Mouse (Mus musculus) kidney, postnatal 0 days (tissue): ENCODE measurements at regions not wholly inside any gene's neighbourhood (a gene's known extent, or its start where the extent isn't known, plus 50 kb on each side); places are given as distances from the start of the nearest gene placed in this dataset.

ENCODE experiments used
- ATAC-seq: fragments of 200-750 bp; cut with Nextera tagmentation; replicated peaks from 2 replicates; pipeline ENCODE4 v1.8.0; 2017; ENCODE audit warnings: low read depth, moderate number of reproducible peaks, moderate TSS enrichment, moderate library complexity; ENCODE audit not compliant: low FRiP score
- DNase-seq: peaks from one replicate; pipeline ENCODE4 v3.0.0-alpha.2; 2016; ENCODE audit warnings: low spot score
- H3K27ac ChIP-seq: fragments of 300-500 bp; sonication (generic); 2 replicates; pipeline ENCODE4 v1.5.1; 2014; ENCODE audit warnings: mild to moderate bottlenecking
- H3K27me3 ChIP-seq: fragments of 300-500 bp; sonication (generic); 2 replicates; pipeline ENCODE4 v1.6.1; 2014; ENCODE audit warnings: low read length, mixed read lengths; ENCODE audit not compliant: insufficient read depth
- H3K36me3 ChIP-seq: fragments of 300-500 bp; sonication (generic); 2 replicates; pipeline ENCODE4 v1.6.1; 2014; ENCODE audit warnings: low read length, mixed read lengths; ENCODE audit not compliant: insufficient read depth
- H3K4me1 ChIP-seq: fragments of 300-500 bp; sonication (generic); replicated peaks from 2 replicates; pipeline ENCODE4 v1.6.1; 2014; ENCODE audit warnings: antibody characterized with exemption, low read length, mixed read lengths; ENCODE audit not compliant: insufficient read depth
- H3K4me2 ChIP-seq: fragments of 300-500 bp; sonication (generic); 2 replicates; pipeline ENCODE4 v1.6.1; 2014; ENCODE audit warnings: mild to moderate bottlenecking, low read length, moderate library complexity, mixed read lengths
- H3K4me3 ChIP-seq: fragments of 300-500 bp; sonication (generic); replicated peaks from 2 replicates; pipeline ENCODE4 v1.5.1; 2014; ENCODE audit warnings: low read depth, low read length
- H3K9ac ChIP-seq: fragments of 300-500 bp; sonication (generic); 2 replicates; pipeline ENCODE4 v1.6.1; 2014; ENCODE audit warnings: low read depth, low read length
- H3K9me3 ChIP-seq: fragments of 300-500 bp; sonication (generic); replicated peaks from 2 replicates; pipeline ENCODE4 v1.6.1; 2016; ENCODE audit warnings: low read length, inconsistent platforms, mixed read lengths
- CTCF ChIP-seq: IDR thresholded peaks from 2 replicates; pipeline ENCODE4 v1.5.1; 2016; ENCODE audit warnings: antibody characterized with exemption, low read depth, mild to moderate bottlenecking, moderate library complexity
- WGBS: fragments of 180-500 bp; shearing (Covaris S2); extraction: QIAGEN DNeasy Blood & Tissue Kit; methylation state at CpG from one replicate; pipeline ENCODE4 v1.1.7; 2014; 5-methylcytosine and 5-hydroxymethylcytosine counted together

- Histone ChIP-seq H3K27me3 (no peaks in the 10 kb centered on the region), H3K36me3 (no peaks in the 10 kb centered on the region), H3K27ac (no peak overlapping the region), H3K4me1 (no peaks in the 10 kb centered on the region), H3K9me3 (no peaks in the 10 kb centered on the region), H3K4me3 (no peak overlapping the region), H3K9ac (no peak overlapping the region), H3K4me2 (no peak overlapping the region)
- 48% methylated on average over 4 of the region's 4 CpGs for WGBS
- no peak for TF ChIP-seq CTCF
- DNase-seq: no peak
- ATAC-seq: no peak
Observed at GRCm38 (mm10) chr11:25026786-25027185, 948.9 kb downstream of the Bcl11a start.

GRCm38 (mm10) chr11:25040983-25041382 is 963.1 kb downstream of the Bcl11a start:
- no peak for TF ChIP-seq CTCF
- peak; percentile 46; the same call in 1 of the 2 replicates for ATAC-seq

GRCm38 (mm10) chr11:25042763-25043162 is 964.9 kb downstream of the Bcl11a start:
- no peaks in the 10 kb centered on the region for H3K27me3 ChIP-seq
- no peaks in the 10 kb centered on the region for H3K4me1 ChIP-seq
- WGBS: 61% methylated on average over 3 of the region's 3 CpGs
- no peaks in the 10 kb centered on the region for H3K9me3 ChIP-seq
- no peak overlapping the region for H3K27ac ChIP-seq
- no peak overlapping the region for H3K9ac ChIP-seq
- ATAC-seq (no peak), DNase-seq (no peak)
- H3K4me3 ChIP-seq: no peak overlapping the region
- TF ChIP-seq CTCF: no peak
- H3K4me2 ChIP-seq: no peak overlapping the region
- no peaks in the 10 kb centered on the region for H3K36me3 ChIP-seq

More at GRCm38 (mm10) chr11:25040983-25041382, 963.1 kb downstream of the Bcl11a start:
- no peaks in the 10 kb centered on the region for H3K36me3 ChIP-seq
- WGBS: 20% methylated on average over 4 of the region's 4 CpGs
- H3K27me3 ChIP-seq: no peaks in the 10 kb centered on the region
- H3K4me2 ChIP-seq: no peak overlapping the region
- H3K4me3 ChIP-seq: no peak overlapping the region
- no peak overlapping the region for H3K27ac ChIP-seq
- no peaks in the 10 kb centered on the region for H3K9me3 ChIP-seq
- H3K4me1 ChIP-seq: no peaks in the 10 kb centered on the region
- H3K9ac ChIP-seq: no peak overlapping the region
- peak; percentile 17 for DNase-seq

- no peak for DNase-seq
- Histone ChIP-seq H3K27ac (no peak overlapping the region), H3K9me3 (no peaks in the 10 kb centered on the region), H3K9ac (no peak overlapping the region), H3K4me2 (no peak overlapping the region), H3K4me1 (no peaks in the 10 kb centered on the region), H3K27me3 (no peaks in the 10 kb centered on the region), H3K36me3 (no peaks in the 10 kb centered on the region), H3K4me3 (no peak overlapping the region)
- WGBS: 43% methylated on average over 3 of the region's 3 CpGs
- TF ChIP-seq CTCF: no peak
- ATAC-seq: no peak
Observed at GRCm38 (mm10) chr11:25045339-25045738, 967.5 kb downstream of the Bcl11a start.

- no peak overlapping the region for H3K4me2 ChIP-seq
- H3K36me3 ChIP-seq: no peaks in the 10 kb centered on the region
- no peak overlapping the region for H3K9ac ChIP-seq
- ATAC-seq (no peak), DNase-seq (peak; percentile 24)
- no peak overlapping the region for H3K4me3 ChIP-seq
- no peak overlapping the region for H3K27ac ChIP-seq
- 53% methylated on average over 7 of the region's 7 CpGs for WGBS
- H3K4me1 ChIP-seq: no peaks in the 10 kb centered on the region
- H3K9me3 ChIP-seq: no peaks in the 10 kb centered on the region
- H3K27me3 ChIP-seq: no peaks in the 10 kb centered on the region
- TF ChIP-seq CTCF: peak; percentile 52
Observed at GRCm38 (mm10) chr11:25045977-25046376, 968.1 kb downstream of the Bcl11a start.

GRCm38 (mm10) chr11:25055698-25056097 is 977.8 kb downstream of the Bcl11a start:
- Histone ChIP-seq H3K4me3 (no peak overlapping the region), H3K4me2 (no peak overlapping the region), H3K27me3 (no peaks in the 10 kb centered on the region), H3K36me3 (no peaks in the 10 kb centered on the region), H3K9me3 (no peaks in the 10 kb centered on the region), H3K27ac (no peak overlapping the region), H3K4me1 (0 out of 2 replicates have a peak, but pooled peaks cover 3% of the 10 kb centered on the region), H3K9ac (no peak overlapping the region)
- ATAC-seq (no peak), DNase-seq (no peak)
- 73% methylated on average over 2 of the region's 2 CpGs for WGBS
- TF ChIP-seq CTCF: no peak

- H3K36me3 ChIP-seq: no peaks in the 10 kb centered on the region
- peak; percentile 76 for DNase-seq
- ATAC-seq: peak; percentile 90
- 0 out of 2 replicates have a peak, but pooled peaks cover 3% of the 10 kb centered on the region for H3K4me1 ChIP-seq
- no peak overlapping the region for H3K27ac ChIP-seq
- TF ChIP-seq CTCF: no peak
- no peak overlapping the region for H3K4me3 ChIP-seq
- no peaks in the 10 kb centered on the region for H3K27me3 ChIP-seq
- H3K4me2 ChIP-seq: peak overlapping the region; percentile 39
- H3K9me3 ChIP-seq: no peaks in the 10 kb centered on the region
- H3K9ac ChIP-seq: no peak overlapping the region
- WGBS: under 1% methylated on average over 7 of the region's 7 CpGs
Observed at GRCm38 (mm10) chr11:25057093-25057521, 979.3 kb downstream of the Bcl11a start.
